Mouse (Mus musculus): ENCODE data around the gene Cox11. TPM values are rescaled to one million over a fixed set of nuclear protein-coding genes. Genes with fewer than 3 reads are reported as not detected.
A peak's percentile ranks its signal among the peaks of the same experiment; 100 is the strongest.

Gene Cox11
- polyA plus RNA-seq, 1 experiment from 2014 or later, result 20.0 TPM

DNA sequence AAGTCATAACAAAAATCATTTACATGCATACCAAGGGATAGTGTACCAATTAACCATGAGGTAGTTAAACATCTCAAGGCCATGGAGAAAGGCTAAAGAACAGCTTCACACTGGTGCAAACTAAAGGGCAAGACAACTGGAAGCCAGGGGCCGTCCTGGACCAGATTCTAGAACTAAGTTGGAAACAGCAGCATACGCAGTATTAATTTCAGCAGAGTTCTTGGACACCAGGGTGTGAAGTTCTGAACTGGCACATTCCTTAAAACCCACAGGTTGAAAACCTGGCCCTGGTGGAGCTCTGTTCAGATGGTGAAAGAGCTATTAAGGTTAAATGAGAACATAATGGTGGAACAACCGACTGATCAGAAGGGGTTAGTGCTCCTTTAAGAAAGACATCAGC lies 3.3 kb upstream of the Cox11 start:
- no peak overlapping the region for H3K27ac ChIP-seq (ENCODE audit: low read length)
- peaks cover 2% of the 10 kb centered on the region; the same call in 1 of the 2 replicates for H3K4me1 ChIP-seq (ENCODE audit: insufficient read depth, low read depth, low read length)
- DNase-seq (ENCODE audit: low spot score) (no peak), ATAC-seq (no peak)
- H3K4me2 ChIP-seq (replicated peaks; ENCODE audit: low read depth, low read length), result no peak overlapping the region
- WGBS, result 96% methylated on average over 3 of the region's 3 CpGs
- no peak overlapping the region for H3K9ac ChIP-seq (replicated peaks; ENCODE audit: low read depth)
- TF ChIP-seq CTCF (IDR thresholded peaks at IDR 0.05) (no peak), EP300 (IDR thresholded peaks at IDR 0.05) (no peak)
- H3K9me3 ChIP-seq (ENCODE audit: low read length), result no peaks in the 10 kb centered on the region
- no peaks in the 10 kb centered on the region for H3K36me3 ChIP-seq (ENCODE audit: insufficient read depth, low read length)
- H3K4me3 ChIP-seq (ENCODE audit: low read depth, low read length), result no peak overlapping the region
- H3K27me3 ChIP-seq (replicated peaks; ENCODE audit: insufficient read depth, low read length), result no peaks in the 10 kb centered on the region

DNA sequence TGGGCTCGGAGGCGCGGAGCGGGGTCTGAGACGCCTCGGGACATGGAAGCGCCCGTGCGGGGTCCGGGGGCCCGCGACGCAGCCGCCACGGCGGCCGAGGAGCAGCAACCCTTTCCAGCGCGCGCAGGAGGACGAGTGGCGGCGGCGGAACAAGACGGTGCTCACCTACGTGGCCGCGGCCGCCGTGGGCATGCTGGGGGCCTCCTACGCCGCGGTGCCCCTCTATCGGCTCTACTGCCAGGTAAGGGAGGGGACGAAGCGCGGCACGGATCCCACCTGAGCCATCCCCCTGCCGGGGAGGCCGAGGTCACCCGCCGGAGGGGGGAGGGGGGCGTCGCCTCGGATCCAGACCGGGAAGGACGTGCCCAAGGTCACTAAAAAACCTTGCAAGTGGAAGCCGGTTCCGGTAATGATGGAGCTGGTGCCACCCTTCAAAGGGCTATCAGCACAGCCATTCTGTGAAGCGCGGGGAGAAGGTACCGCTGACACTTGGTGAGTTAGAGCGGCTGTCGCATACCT lies 398 bp downstream of the Cox11 start:
- DNase-seq (ENCODE audit: low spot score), result no peak
- peak; percentile 69; the same call in 1 of the 2 replicates for ATAC-seq
- Histone ChIP-seq H3K9me3 (ENCODE audit: low read length) (no peaks in the 10 kb centered on the region), H3K27me3 (replicated peaks; ENCODE audit: insufficient read depth, low read length) (no peaks in the 10 kb centered on the region), H3K9ac (replicated peaks; ENCODE audit: low read depth) (peak overlapping the region; percentile 93), H3K27ac (ENCODE audit: low read length) (peak overlapping the region; percentile 90), H3K4me3 (ENCODE audit: low read depth, low read length) (peak overlapping the region; percentile 98), H3K4me2 (replicated peaks; ENCODE audit: low read depth, low read length) (peak overlapping the region; percentile 78), H3K36me3 (ENCODE audit: insufficient read depth, low read length) (no peaks in the 10 kb centered on the region), H3K4me1 (ENCODE audit: insufficient read depth, low read depth, low read length) (peaks cover 3% of the 10 kb centered on the region; the same call in 1 of the 2 replicates)
- WGBS, result 0% methylated on average over 48 of the region's 54 CpGs
- TF ChIP-seq EP300 (IDR thresholded peaks at IDR 0.05), result no peak
- TF ChIP-seq CTCF (IDR thresholded peaks at IDR 0.05), result no peak

DNA sequence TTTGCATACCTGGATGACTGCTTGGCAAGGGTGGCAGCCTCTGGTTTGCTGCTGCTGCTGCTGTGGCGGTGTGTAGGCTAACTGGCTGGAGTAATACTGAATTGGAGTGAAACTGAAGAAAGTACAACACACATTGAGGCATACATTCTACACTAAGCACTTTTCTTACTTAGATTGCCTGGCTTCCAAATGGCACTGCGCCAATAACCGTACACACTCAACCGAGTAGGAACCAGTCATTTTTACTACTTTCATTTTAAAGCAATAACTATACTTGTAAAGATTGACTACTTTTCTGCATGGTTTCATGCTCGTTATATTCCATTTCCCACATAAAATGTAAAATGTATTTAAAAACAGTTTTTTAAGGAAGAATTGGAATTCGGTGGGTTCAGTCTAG lies 11.8 kb downstream of the Cox11 start:
- Histone ChIP-seq H3K4me1 (ENCODE audit: insufficient read depth, low read depth, low read length) (no peaks in the 10 kb centered on the region), H3K9ac (replicated peaks; ENCODE audit: low read depth) (no peak overlapping the region), H3K36me3 (ENCODE audit: insufficient read depth, low read length) (peaks cover 19% of the 10 kb centered on the region), H3K9me3 (ENCODE audit: low read length) (no peaks in the 10 kb centered on the region), H3K27ac (ENCODE audit: low read length) (no peak overlapping the region), H3K27me3 (replicated peaks; ENCODE audit: insufficient read depth, low read length) (no peaks in the 10 kb centered on the region), H3K4me3 (ENCODE audit: low read depth, low read length) (no peak overlapping the region), H3K4me2 (replicated peaks; ENCODE audit: low read depth, low read length) (no peak overlapping the region)
- no peak for ATAC-seq
- peak; percentile 23 for DNase-seq (ENCODE audit: low spot score)
- WGBS, result 67% methylated on average over 6 of the region's 6 CpGs
- TF ChIP-seq CTCF (IDR thresholded peaks at IDR 0.05) (no peak), EP300 (IDR thresholded peaks at IDR 0.05) (no peak)

GRCm38 (mm10) chr11:90650231-90650885 lies 12.4 kb downstream of the Cox11 start:
- 83% methylated on average over 9 of the region's 9 CpGs for WGBS
- H3K27me3 ChIP-seq (replicated peaks; ENCODE audit: insufficient read depth, low read length), result no peaks in the 10 kb centered on the region
- H3K4me3 ChIP-seq (ENCODE audit: low read depth, low read length), result no peak overlapping the region
- H3K9ac ChIP-seq (replicated peaks; ENCODE audit: low read depth), result no peak overlapping the region
- TF ChIP-seq EP300 (IDR thresholded peaks at IDR 0.05) (no peak), CTCF (IDR thresholded peaks at IDR 0.05) (no peak)
- no peak for DNase-seq (ENCODE audit: low spot score)
- H3K4me2 ChIP-seq (replicated peaks; ENCODE audit: low read depth, low read length), result no peak overlapping the region
- peaks cover 14% of the 10 kb centered on the region for H3K36me3 ChIP-seq (ENCODE audit: insufficient read depth, low read length)
- no peak for ATAC-seq
- H3K4me1 ChIP-seq (ENCODE audit: insufficient read depth, low read depth, low read length), result no peaks in the 10 kb centered on the region
- no peak overlapping the region for H3K27ac ChIP-seq (ENCODE audit: low read length)
- H3K9me3 ChIP-seq (ENCODE audit: low read length), result no peaks in the 10 kb centered on the region

DNA sequence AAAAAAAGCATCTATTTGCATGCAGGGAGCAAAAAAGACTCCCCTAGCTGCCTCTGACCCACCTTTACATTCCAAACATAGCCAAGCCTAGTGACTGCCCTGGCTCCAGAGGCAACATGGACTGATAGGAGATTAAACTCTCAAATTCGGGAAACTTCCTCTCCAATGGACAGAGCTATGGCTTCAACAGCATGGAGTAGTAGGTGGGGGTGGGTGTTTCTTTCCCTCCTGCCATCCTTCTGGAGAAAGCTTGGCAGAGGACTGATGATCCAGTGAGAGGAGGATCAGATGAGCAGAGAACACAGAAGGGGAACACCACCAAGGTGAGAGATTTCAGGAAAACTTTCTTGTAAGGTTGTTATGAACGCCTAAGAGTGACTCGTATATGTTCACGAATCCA lies 14.6 kb downstream of the Cox11 start:
- 82% methylated on average over 4 of the region's 4 CpGs for WGBS
- Histone ChIP-seq H3K4me2 (replicated peaks; ENCODE audit: low read depth, low read length) (no peak overlapping the region), H3K9ac (replicated peaks; ENCODE audit: low read depth) (no peak overlapping the region), H3K4me1 (ENCODE audit: insufficient read depth, low read depth, low read length) (no peaks in the 10 kb centered on the region), H3K4me3 (ENCODE audit: low read depth, low read length) (no peak overlapping the region), H3K27ac (ENCODE audit: low read length) (no peak overlapping the region), H3K36me3 (ENCODE audit: insufficient read depth, low read length) (peaks cover 14% of the 10 kb centered on the region; the same call in 1 of the 2 replicates), H3K27me3 (replicated peaks; ENCODE audit: insufficient read depth, low read length) (no peaks in the 10 kb centered on the region), H3K9me3 (ENCODE audit: low read length) (no peaks in the 10 kb centered on the region)
- DNase-seq (ENCODE audit: low spot score), result no peak
- ATAC-seq, result no peak
- no peak for TF ChIP-seq EP300 (IDR thresholded peaks at IDR 0.05)
- TF ChIP-seq CTCF (IDR thresholded peaks at IDR 0.05), result no peak

DNA sequence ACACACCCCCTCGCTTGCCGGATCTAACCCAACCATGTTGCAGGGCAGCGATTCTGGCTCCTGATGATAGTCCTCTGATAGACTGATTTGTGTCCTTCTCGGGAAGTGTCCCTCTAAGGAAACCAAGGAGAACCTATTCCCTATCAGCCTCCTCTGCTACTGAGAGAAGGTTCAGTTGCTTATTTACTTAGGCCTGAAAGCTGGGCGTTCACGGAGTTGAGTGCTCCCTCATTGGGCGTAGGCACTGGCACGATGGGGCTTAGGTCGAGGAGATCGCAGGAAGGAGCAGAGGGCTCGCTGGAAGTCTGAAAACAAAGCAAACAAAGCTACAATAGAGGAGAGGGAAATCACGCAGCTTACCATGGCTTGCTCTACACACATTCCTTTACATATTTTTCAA lies 19.6 kb downstream of the Cox11 start:
- peak; percentile 77 for ATAC-seq

More for the DNA sequence above, 19.6 kb downstream of the Cox11 start:
- Histone ChIP-seq H3K4me2 (replicated peaks; ENCODE audit: low read depth, low read length) (no peak overlapping the region), H3K4me1 (ENCODE audit: insufficient read depth, low read depth, low read length) (no peaks in the 10 kb centered on the region), H3K27ac (ENCODE audit: low read length) (peak overlapping the region; percentile 43; the same call in 1 of the 2 replicates), H3K27me3 (replicated peaks; ENCODE audit: insufficient read depth, low read length) (no peaks in the 10 kb centered on the region), H3K4me3 (ENCODE audit: low read depth, low read length) (no peak overlapping the region), H3K9ac (replicated peaks; ENCODE audit: low read depth) (no peak overlapping the region), H3K9me3 (ENCODE audit: low read length) (no peaks in the 10 kb centered on the region), H3K36me3 (ENCODE audit: insufficient read depth, low read length) (peaks cover 4% of the 10 kb centered on the region; the same call in 1 of the 2 replicates)
- peak; percentile 43 for DNase-seq (ENCODE audit: low spot score)
- WGBS, result 58% methylated on average over 12 of the region's 12 CpGs
- TF ChIP-seq CTCF (IDR thresholded peaks at IDR 0.05) (no peak), EP300 (IDR thresholded peaks at IDR 0.05) (no peak)

Data from lung, postnatal 0 days (tissue).